Mouse (Mus musculus) left cerebral cortex, postnatal 14 days (tissue): ENCODE data around the gene Nab2. TPM values are rescaled to one million over a fixed set of nuclear protein-coding genes. Genes with fewer than 3 reads are reported as not detected.

ENCODE experiments used
- DNase-seq, 2 experiments: peaks; one replicate each; pipeline ENCODE4 v3.0.0; 2021 to 2022; ENCODE audit warnings: low spot score in 2 of 2, mixed read lengths in 1 of 2
- intact Hi-C: fragments of 180-260 bp; cut with DNase I; formaldehyde crosslinking; loops from one replicate; pipeline ENCODE4 v1.15.1; 2025
- total RNA-seq, 2 experiments: library from RNA; stranded (reverse); gene quantifications; 2 replicates each; pipeline ENCODE4 v1.2.3; 2021

Gene Nab2
- total RNA-seq, 2 experiments from 2014 or later = 35.2 to 40.7 TPM

DNA sequence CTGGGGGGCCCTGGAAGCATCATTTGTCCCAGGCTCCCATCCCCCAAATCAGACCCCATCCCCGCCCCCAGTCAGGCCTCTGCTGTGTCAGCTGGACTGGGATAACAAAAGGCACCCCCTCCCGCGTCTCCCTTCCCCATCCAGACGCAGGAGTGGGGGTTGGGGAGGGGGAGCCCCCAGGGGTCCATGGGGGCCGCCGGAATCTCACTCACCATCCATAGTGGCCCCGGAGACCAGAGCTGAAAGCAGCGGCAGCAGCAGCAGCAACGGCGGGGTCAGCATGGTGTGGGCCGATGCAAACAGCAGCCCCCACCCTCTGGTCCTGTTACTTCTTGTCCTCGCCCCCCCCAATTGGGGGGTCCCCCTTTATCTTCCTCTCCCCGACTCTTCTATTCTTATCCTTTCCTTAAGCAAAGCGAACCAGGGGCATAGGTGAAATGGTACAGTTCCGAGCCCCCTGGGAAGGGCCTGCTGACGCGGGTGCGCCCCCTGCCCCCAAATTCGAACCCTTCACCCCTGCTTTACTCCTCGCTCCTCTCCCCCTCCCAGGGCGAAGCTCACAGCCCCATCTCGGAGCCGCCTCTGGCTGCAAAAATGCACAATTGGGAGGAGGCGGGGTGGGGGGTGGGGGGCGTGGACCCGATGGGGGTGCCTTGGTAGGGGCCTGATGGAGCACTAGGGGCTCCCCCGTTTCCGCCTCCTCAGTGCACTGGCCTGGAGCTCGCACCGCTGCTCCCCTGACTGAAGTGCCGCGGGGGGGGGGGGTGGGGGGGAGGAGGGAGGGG lies 47.8 kb downstream of the Nab2 start, which contains the start of gene Lrp1:
Gene Lrp1 (minus strand): TSS at position 743 of the 785 bp plus-strand sequence.
- intact Hi-C loops = no loop called here
- peak; percentile 48 to 51 for DNase-seq

DNA sequence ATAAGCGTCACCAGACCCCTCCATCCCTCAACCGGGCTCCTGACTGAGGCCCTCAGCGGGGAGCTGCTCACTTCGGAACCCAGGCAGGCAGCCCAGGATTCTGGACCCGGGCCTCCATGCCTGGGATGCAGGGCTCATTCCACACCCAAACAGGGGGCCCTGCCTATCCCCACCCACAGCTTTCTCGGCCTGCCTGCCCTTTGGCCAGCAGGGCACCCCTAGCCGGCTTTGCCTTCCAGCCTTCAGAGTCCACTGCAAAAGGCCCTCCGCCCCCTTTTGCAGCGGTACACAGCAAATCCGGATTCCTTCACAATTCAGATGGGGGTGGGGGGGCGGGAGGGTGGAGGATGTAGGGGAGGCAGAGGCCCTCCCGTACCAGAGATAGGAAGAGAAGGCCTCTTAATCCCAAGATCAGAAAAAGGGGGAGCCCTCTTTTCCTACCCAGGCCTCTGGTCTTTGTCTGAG lies 48.4 kb downstream of the Nab2 start:
- no peak for DNase-seq
- intact Hi-C loops = no loop called here

DNA sequence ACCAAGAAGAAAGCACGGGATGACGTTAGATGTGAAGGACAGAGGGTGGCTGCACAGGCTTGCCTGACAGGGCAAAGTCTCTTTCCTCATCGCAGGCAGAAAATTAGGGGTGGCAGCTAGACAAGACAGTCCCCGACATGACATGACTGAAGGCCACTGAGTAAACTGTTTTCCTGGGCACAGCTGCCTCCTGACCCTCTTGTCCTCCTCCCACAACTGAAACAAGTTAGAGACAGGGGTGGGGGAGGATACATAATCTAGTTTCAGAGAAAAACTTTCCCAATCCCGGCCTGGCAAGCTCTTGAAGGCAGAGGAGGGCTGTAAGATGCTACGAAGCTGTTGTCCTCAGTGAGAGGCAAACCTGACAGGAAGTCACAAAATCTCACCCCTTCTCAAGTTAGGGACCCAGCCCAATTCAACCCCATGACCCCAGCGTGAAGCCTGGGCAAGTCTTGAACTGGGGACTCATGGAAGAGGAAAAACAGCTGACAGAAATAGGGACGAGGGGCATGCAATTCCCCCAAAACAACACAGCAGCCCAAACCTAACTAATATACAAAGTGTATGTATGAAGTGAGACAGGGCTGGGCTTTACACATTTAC lies 49.1 kb downstream of the Nab2 start:
- intact Hi-C loops = no loop called here
- no peak for DNase-seq

DNA sequence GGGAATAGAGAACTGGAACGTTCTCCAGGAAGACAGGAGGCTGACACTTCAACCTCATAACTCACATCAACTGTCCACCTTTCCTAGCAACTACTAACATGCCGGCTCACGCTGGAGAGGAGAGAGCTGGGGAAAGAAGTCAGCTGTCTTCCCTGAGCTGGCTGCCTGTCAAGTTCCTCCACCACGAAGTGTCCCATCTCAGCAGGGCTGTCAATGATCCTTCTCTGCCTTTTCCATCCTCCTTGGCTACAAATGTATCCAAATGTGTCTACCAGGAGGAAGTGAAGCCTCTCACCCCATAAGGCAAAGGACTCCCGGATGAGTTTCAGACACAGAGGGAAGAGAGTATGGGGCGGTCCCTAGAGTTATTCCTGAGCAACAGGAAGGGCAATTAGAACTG lies 50.2 kb downstream of the Nab2 start:
- intact Hi-C loops = no loop called here
- DNase-seq = no peak

DNA sequence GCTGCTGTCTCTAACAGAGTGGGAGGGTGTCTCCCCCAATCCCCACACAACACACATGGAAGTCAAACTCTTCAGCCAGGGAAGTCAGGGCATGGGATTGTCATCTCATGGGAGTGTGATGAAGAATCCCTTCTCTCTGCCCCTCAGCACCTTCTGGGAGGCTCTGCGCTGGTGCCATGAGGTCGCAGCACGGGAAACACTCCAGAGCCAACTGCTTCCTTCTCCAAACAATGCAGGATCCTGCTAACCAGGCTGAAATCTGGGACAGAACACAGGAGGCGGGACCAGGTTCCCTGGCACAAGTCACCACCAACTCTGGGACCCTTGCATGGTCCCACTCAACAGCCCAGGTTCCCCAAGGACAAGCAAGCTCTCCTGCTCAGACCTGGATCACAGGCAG lies 51.1 kb downstream of the Nab2 start:
- intact Hi-C loops = no loop called here
- no peak for DNase-seq

DNA sequence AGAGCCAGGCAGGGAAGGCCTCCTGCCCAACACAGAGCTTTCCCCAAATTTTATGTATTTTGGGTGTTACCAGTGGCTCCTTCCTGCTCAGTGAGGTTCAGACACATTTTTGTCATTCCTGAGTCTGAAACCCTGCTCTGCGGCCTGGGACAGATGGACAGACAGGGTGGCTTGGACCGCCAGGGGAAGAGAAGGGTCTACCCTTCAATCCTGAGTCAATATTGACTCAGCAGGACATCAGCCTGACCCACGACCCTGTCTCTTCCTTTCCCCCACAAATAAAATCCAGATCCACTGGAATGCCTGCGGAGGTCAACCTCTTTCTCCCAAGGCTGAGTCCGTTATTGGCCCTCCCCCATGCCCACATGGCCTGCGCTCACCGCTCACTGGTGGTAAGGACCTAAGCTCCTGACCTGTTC lies 52.1 kb downstream of the Nab2 start:
- DNase-seq = no peak
- intact Hi-C loops = no loop called here

DNA sequence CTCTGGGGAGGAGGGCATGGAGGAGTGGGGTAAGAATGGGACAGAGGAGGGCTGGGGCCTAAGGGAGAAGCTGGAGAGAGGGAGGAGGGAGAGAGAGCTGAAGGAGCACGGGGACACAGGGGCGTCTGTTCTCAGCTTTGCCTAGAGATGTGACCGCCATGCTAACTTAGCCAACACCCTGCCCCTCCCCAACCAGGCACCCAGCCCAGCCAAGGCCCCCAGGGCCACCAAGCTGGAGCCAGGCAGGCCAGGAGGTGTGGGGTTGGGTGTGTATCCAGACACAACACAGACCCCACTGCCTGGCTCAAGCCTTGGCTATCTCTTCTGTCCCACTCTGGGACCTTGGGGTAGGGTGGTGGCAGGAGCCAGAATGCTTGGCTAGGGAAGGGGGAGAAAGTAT lies 52.8 kb downstream of the Nab2 start:
- no peak for DNase-seq
- intact Hi-C loops = loop anchor here (2.0 kb wide), 1 partner anchor 19 kb away; no protein-coding TSS in a partner anchor

DNA sequence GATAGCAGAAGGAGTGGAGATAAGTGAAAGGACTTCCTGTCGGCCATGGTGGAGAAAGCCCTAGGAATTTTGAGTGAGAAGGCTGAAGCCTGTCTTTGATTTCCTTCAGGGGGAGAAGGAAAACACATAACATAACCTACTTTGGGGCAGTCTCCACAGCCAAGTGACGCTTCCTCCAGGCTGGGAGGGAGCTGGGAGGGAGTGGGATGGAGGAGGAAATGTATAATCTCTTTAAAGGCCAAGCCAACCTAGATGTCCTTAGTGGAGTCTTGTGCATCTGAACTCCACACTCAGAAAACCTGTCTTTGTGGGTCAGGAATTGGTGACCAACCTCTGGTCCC lies 53.4 kb downstream of the Nab2 start:
- no peak for DNase-seq
- intact Hi-C loops = loop anchor here (2.0 kb wide), 1 partner anchor 18 kb away; no protein-coding TSS in a partner anchor

DNA sequence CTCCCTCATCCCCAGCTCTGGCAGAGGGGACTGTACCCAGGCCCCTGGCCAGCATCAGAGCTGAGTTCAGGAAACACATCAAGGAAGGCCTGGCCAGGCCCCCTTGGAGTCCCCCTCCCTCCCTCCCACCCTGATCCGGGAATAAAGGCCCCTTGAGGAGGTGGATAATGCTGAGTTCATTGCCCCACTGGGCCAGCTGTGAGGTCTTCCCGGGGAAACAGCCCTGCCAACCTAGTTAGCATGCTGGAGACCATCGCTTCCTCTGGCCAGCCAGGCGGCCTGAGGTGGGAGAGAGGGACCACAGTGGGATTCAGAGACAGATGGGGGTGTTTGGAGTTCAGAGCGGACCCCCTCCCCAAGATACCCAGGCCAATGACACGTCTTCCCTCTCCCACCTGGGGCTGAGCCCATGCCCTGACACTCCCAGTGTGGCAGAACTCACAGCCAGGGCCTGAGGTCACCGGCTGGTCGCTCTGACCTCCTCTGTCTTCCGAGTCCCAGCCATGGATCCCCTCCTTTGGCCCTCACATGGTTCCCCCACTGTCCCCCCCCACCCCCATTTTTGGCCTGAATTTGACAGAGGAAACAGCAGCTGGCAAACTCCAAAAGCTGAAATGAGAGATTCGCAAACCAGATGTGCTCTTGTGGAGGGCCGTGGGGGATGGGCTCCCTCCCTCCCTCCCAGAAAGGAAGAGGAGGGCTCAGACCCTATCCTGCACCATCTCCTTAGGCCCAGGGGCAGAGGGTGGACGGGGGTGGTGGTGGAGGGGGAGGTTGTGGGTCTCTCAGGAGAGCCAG lies 53.9 kb downstream of the Nab2 start:
- intact Hi-C loops = loop anchor here (2.0 kb wide), 1 partner anchor 18 kb away; no protein-coding TSS in a partner anchor
- DNase-seq = peak in 1 of 2 experiments; percentile 56

DNA sequence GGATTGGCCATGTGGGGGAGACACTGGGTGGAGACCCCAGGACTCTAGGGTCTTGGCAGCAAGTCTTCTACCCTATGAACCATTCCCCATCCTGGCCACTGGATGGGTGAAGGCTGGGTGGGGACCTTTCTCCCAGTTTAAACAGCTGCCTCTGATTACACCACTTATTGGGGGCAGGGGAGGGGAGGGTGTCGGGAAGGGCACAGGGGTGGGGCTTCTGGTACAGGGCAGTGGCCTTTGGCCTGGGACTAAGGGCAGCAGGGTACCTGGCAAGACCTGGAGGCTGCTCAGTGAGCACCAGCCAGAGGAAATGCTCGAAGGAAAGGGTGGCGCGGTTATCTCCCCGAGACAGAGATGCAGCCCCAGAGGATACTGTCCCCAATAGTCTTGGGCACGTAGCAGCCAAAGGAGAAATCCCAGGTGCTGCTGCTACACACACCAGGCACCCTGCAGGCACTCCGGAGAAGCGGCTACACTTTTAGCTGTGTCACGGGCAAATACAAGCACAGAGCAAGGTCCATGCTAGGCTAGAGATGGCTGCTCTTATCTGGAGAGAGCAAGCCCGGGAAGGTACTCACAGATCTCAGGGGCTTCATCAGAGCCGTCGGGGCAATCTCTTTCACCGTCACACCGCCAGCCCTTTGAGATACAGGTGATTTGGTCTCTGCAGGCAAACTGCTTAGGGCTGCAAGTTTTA lies 56.1 kb downstream of the Nab2 start:
- intact Hi-C loops = no loop called here
- no peak for DNase-seq

Other genes starting within 250 kb of the Nab2 start
- 10 to 100 TPM in 1 of 2 experiments, 1 to 10 TPM in 1; 3.0 to 10.0 TPM for gene Stac3, start 166.9 kb downstream of the Nab2 start, total RNA-seq
- gene Ndufa4l2, start 153.6 kb downstream of the Nab2 start, total RNA-seq = 1 to 10 TPM; 7.4 to 8.9 TPM
- 10 to 100 TPM; 27.5 to 32.9 TPM for gene Shmt2, start 146.1 kb downstream of the Nab2 start, total RNA-seq
- gene Nxph4, start 134.0 kb downstream of the Nab2 start, total RNA-seq = 1 to 10 TPM; 4.4 to 7.4 TPM
- gene Lrp1, start 47.4 kb downstream of the Nab2 start, total RNA-seq = 100 to 1,000 TPM; 285 to 305 TPM
- gene Stat6, start 25.6 kb downstream of the Nab2 start, total RNA-seq = 1 to 10 TPM; 8.6 to 10.0 TPM
- gene Nemp1, start 1.7 kb downstream of the Nab2 start, total RNA-seq = 1 to 10 TPM; 3.9 to 4.6 TPM
- under 1 TPM; 0.21 to 0.51 TPM for gene Myo1a, start 36.6 kb upstream of the Nab2 start, total RNA-seq
- gene Tac2, start 55.9 kb upstream of the Nab2 start, total RNA-seq = 10 to 100 TPM; 15.3 to 21.0 TPM
- gene Zbtb39, start 71.0 kb upstream of the Nab2 start, total RNA-seq = 1 to 10 TPM; 8.5 to 8.8 TPM
- gene Gpr182, start 83.2 kb upstream of the Nab2 start, total RNA-seq = 1 to 10 TPM; 1.3 to 1.5 TPM
- gene Rdh1, start 91.2 kb upstream of the Nab2 start, total RNA-seq = under 1 TPM; 0.18 to 0.21 TPM
- gene Rdh16f1, start 91.2 kb upstream of the Nab2 start, total RNA-seq = not detected
- under 1 TPM; 0.87 to 0.94 TPM for gene Rdh9, start 107.8 kb upstream of the Nab2 start, total RNA-seq
- gene Rdh16, start 132.6 kb upstream of the Nab2 start, total RNA-seq = not detected
- gene Rdh19, start 181.4 kb upstream of the Nab2 start, total RNA-seq = not detected
- not detected for gene Rdh16f2, start 197.9 kb upstream of the Nab2 start, total RNA-seq
- gene Rdh7, start 220.2 kb upstream of the Nab2 start, total RNA-seq = not detected
- gene Sdr9c7, start 229.9 kb upstream of the Nab2 start, total RNA-seq = not detected